Mouse (Mus musculus) kidney, adult 2 months (tissue): ENCODE data around the gene Gm3159. TPM values are rescaled to one million over a fixed set of nuclear protein-coding genes. Genes with fewer than 3 reads are reported as not detected.
"Not testable (repeated sequence)": the region's sequence is repeated elsewhere in the genome, so short reads cannot be mapped to it uniquely, and the experiment has no call there.

Experiments used
- DNase-seq: peaks from one replicate; pipeline ENCODE4 v3.0.0; 2021
- H3K27ac ChIP-seq: fragments of 200-500 bp; 2 replicates; pipeline ENCODE4 v1.5.1; 2012; ENCODE audit warnings: low read depth, low read length, control low read depth, inconsistent platforms; ENCODE audit not compliant: insufficient read depth
- H3K27me3 ChIP-seq: fragments of 200-500 bp; replicated peaks from 2 replicates; pipeline ENCODE4 v1.6.1; 2012; ENCODE audit warnings: mild to moderate bottlenecking, moderate library complexity, low read length, inconsistent platforms; ENCODE audit not compliant: control insufficient read depth, insufficient read depth
- H3K36me3 ChIP-seq: fragments of 200-500 bp; 2 replicates; pipeline ENCODE4 v1.6.1; 2012; ENCODE audit warnings: mild to moderate bottlenecking, moderate library complexity, low read length, inconsistent platforms; ENCODE audit not compliant: control insufficient read depth, insufficient read depth
- H3K4me1 ChIP-seq: fragments of 200-500 bp; 2 replicates; pipeline ENCODE4 v1.6.1; 2011; ENCODE audit warnings: low read length; ENCODE audit not compliant: control insufficient read depth, insufficient read depth
- H3K4me3 ChIP-seq: fragments of 200-500 bp; 2 replicates; pipeline ENCODE4 v1.5.1; 2011; ENCODE audit warnings: mild to moderate bottlenecking, low read depth, low read length, control low read depth; ENCODE audit not compliant: insufficient read depth
- WGBS: fragments of 180-500 bp; shearing (Covaris S2); methylation state at CpG from one replicate; pipeline ENCODE4 v1.1.7; 2018; 5-methylcytosine and 5-hydroxymethylcytosine counted together
- polyA plus RNA-seq: library from polyadenylated mRNA; depleted of rRNA; stranded (reverse); fragments of >200 nt; gene quantifications from 2 replicates; pipeline ENCODE4 v1.2.3, GENCODE M21; 2012; rRNA removed

The Gm3159 gene
- polyA plus RNA-seq, 1 experiment, result not detected

GRCm38 (mm10) chr14:4414965-4415835 is 17.9 kb downstream of the Gm3159 start, which contains the start of gene Gm3164:
Gm3164 (plus strand) TSS chr14:4415448.
- WGBS, result under 1% methylated on average over 39 of the region's 59 CpGs
- not testable (repeated sequence) for H3K4me3 ChIP-seq, H3K4me1 ChIP-seq, H3K27me3 ChIP-seq, H3K27ac ChIP-seq, H3K36me3 ChIP-seq
- DNase-seq, result peak; percentile 48

GRCm38 (mm10) chr14:4430692-4431091 is 33.4 kb downstream of the Gm3159 start, which contains the start of gene Gm3173:
Gm3173 (plus strand) TSS chr14:4430992.
- DNase-seq, H3K4me1 ChIP-seq, H3K27ac ChIP-seq, H3K4me3 ChIP-seq, H3K36me3 ChIP-seq, H3K27me3 ChIP-seq: not testable (repeated sequence)

Other genes with a start within 250 kb of the Gm3159 start
- not detected in 2 replicates for gene Gm3127, start 232.5 kb upstream of the Gm3159 start, polyA plus RNA-seq
- 0.04 TPM in 1 of 2 replicates, not detected in the other for gene Gm2974, start 214.9 kb upstream of the Gm3159 start, polyA plus RNA-seq
- not detected in 2 replicates for gene Gm3138, start 147.9 kb upstream of the Gm3159 start, polyA plus RNA-seq
- gene Gm3149, start 80.2 kb upstream of the Gm3159 start, polyA plus RNA-seq, result not detected in 2 replicates
- 0.05 TPM in 1 of 2 replicates, not detected in the other for gene 2610042L04Rik, start 62.8 kb upstream of the Gm3159 start, polyA plus RNA-seq
- not detected in 2 replicates for gene Gm3164, start 17.9 kb downstream of the Gm3159 start, polyA plus RNA-seq
- gene Gm3173, start 33.5 kb downstream of the Gm3159 start, polyA plus RNA-seq, result not detected in 2 replicates
- not detected in 2 replicates for gene Gm3182, start 84.2 kb downstream of the Gm3159 start, polyA plus RNA-seq
- gene Gm3047, start 157.9 kb downstream of the Gm3159 start, polyA plus RNA-seq, result not detected in 2 replicates
- not detected in 2 replicates for gene Gm8159, start 234.8 kb downstream of the Gm3159 start, polyA plus RNA-seq